Mouse (Mus musculus) spleen, adult 2 months (tissue): ENCODE measurements around the gene Ms4a2.

Experiments used
- CTCF ChIP-seq: fragments of 200-500 bp; IDR thresholded peaks from 2 replicates; pipeline ENCODE4 v1.5.1; 2011; ENCODE audit warnings: mild to moderate bottlenecking, inconsistent platforms; ENCODE audit not compliant: insufficient read depth, insufficient read length, insufficient replicate concordance; ENCODE audit errors: extremely low read depth
- POLR2A ChIP-seq: fragments of 200-500 bp; IDR thresholded peaks from 2 replicates; pipeline ENCODE4 v1.6.1; 2011; ENCODE audit warnings: low read depth, low read length, inconsistent platforms

DNA sequence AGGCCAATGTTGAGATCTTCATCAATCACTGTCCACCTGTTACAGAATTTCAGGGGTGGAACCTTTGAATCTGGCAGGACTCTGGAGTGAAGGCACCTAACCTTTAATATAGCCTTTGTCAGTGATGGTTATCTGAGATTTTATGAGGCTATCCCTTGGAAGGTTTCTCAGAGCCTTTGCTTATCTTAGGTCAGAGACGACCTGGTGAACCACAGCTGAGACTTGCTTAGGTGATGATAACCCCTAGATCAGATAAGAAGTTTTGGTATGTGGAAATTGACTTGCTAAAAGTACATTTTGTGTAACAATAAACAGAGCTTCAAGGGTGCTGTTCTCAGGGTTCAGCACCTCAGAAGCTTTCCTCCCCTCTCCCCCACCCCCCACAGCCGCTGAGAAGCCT lies 11.2 kb downstream of the Ms4a2 start:
- TF ChIP-seq POLR2A (no peak), CTCF (no peak)
